Mouse (Mus musculus) midbrain, embryonic 14.5 days (tissue): Measurements from ENCODE around the gene Dusp10. TPM values are rescaled to one million over a fixed set of nuclear protein-coding genes. Genes with fewer than 3 reads are reported as not detected.
A peak's percentile ranks its signal among the peaks of the same experiment; 100 is the strongest.

ENCODE experiments used
- ATAC-seq: fragments of 200-750 bp; cut with Nextera tagmentation; 2 replicates; pipeline ENCODE4 v1.8.0; 2017; ENCODE audit warnings: moderate number of reproducible peaks, moderate library complexity; ENCODE audit not compliant: low FRiP score, low TSS enrichment
- DNase-seq: peaks from one replicate; pipeline ENCODE4 v3.0.0-alpha.2; 2015
- H3K27ac ChIP-seq: fragments of 300-500 bp; sonication (generic); replicated peaks from 2 replicates; pipeline ENCODE4 v1.5.1; 2014; ENCODE audit warnings: mild to moderate bottlenecking, low read depth, low read length, moderate library complexity
- H3K27me3 ChIP-seq: fragments of 300-500 bp; sonication (generic); 2 replicates; pipeline ENCODE4 v1.6.1; 2014; ENCODE audit warnings: low read length, control low read depth, mixed read lengths; ENCODE audit not compliant: control insufficient read depth, insufficient read depth
- H3K36me3 ChIP-seq: fragments of 300-500 bp; sonication (generic); 2 replicates; pipeline ENCODE4 v1.6.1; 2014; ENCODE audit warnings: low read length, control low read depth; ENCODE audit not compliant: control insufficient read depth, insufficient read depth
- H3K4me1 ChIP-seq: fragments of 300-500 bp; sonication (generic); 2 replicates; pipeline ENCODE4 v1.6.1; 2014; ENCODE audit warnings: mild to moderate bottlenecking, antibody characterized with exemption, low read length, control low read depth; ENCODE audit not compliant: control insufficient read depth, insufficient read depth
- H3K4me2 ChIP-seq: fragments of 300-500 bp; sonication (generic); 2 replicates; pipeline ENCODE4 v1.6.1; 2014; ENCODE audit warnings: mild to moderate bottlenecking, low read length, moderate library complexity
- H3K4me3 ChIP-seq: fragments of 300-500 bp; sonication (generic); replicated peaks from 2 replicates; pipeline ENCODE4 v1.5.1; 2014; ENCODE audit warnings: low read depth, low read length
- H3K9ac ChIP-seq: fragments of 300-500 bp; sonication (generic); replicated peaks from 2 replicates; pipeline ENCODE4 v1.6.1; 2014; ENCODE audit warnings: mild to moderate bottlenecking, low read length, moderate library complexity
- H3K9me3 ChIP-seq: fragments of 300-500 bp; sonication (generic); 2 replicates; pipeline ENCODE4 v1.6.1; 2016; ENCODE audit warnings: low read length, control low read depth, mixed read lengths; ENCODE audit not compliant: control insufficient read depth
- WGBS: fragments of 180-500 bp; shearing (Covaris S2); extraction: QIAGEN DNeasy Blood & Tissue Kit; methylation state at CpG from one replicate; pipeline ENCODE4 v1.1.7; 2014; 5-methylcytosine and 5-hydroxymethylcytosine counted together
- polyA plus RNA-seq: library from polyadenylated mRNA; unstranded; fragments of >200 nt; fragmentation: Nextera tagmentation; extraction: Ambion mirVana; gene quantifications from 2 replicates; pipeline ENCODE4 v1.2.1, GENCODE M21; 2014

The Dusp10 gene
- polyA plus RNA-seq, 1 experiment from 2014 or later, result 4.5 TPM

- Histone ChIP-seq H3K4me3 (peak within 1 kb of the TSS; percentile 64), H3K36me3 (no peaks in the 10 kb centered on the region), H3K9me3 (no peaks in the 10 kb centered on the region), H3K9ac (peak within 1 kb of the TSS; percentile 83), H3K27me3 (no peaks in the 10 kb centered on the region), H3K4me1 (peaks cover 16% of the 10 kb centered on the region; the same call in 1 of the 2 replicates), H3K4me2 (peak within 1 kb of the TSS; percentile 83), H3K27ac (peak within 1 kb of the TSS; percentile 94)
- WGBS, result under 1% methylated on average over 38 of the region's 38 CpGs
- peak; percentile 100 for ATAC-seq
- peak; percentile 100 for DNase-seq
Observed at GRCm38 (mm10) chr1:184034011-184034557, 21.0 kb downstream of the Dusp10 start, which contains the start of gene 1700056E22Rik. Gene 1700056E22Rik, minus strand, starts transcription at chr1:184034301.

DNA sequence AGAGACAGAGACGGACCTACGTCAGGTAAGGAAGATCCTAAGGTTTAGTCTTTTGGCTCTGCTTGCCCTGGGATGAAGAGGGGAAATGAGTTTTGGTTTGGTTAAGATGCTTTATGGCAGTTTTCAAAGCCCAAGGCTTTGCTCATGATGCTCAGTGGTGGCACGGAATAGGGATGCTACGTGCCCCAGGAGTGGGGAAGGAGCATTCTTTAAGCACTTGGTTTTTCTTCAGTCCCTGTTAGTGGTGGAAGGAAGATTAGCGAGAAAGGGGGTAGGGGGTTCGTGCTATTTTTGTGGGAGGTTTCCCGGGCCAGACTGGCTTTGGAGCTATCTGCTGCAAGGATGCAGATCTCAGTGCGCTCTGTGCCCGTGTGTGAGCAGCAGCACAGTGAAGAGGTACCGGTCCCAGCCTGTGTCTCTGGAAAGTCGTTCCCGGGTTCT, 21.7 kb downstream of the Dusp10 start:
- under 1% methylated on average over 12 of the region's 12 CpGs for WGBS
- no peaks in the 10 kb centered on the region for H3K27me3 ChIP-seq
- H3K4me2 ChIP-seq, result peak overlapping the region; percentile 83
- no peaks in the 10 kb centered on the region for H3K36me3 ChIP-seq
- H3K4me1 ChIP-seq, result peaks cover 16% of the 10 kb centered on the region; the same call in 1 of the 2 replicates
- peak overlapping the region; percentile 64 for H3K4me3 ChIP-seq
- DNase-seq (peak; percentile 70), ATAC-seq (no peak)
- no peaks in the 10 kb centered on the region for H3K9me3 ChIP-seq
- H3K27ac ChIP-seq, result peak overlapping the region; percentile 43; the same call in 1 of the 2 replicates
- H3K9ac ChIP-seq, result peak overlapping the region; percentile 55; the same call in 1 of the 2 replicates

DNA sequence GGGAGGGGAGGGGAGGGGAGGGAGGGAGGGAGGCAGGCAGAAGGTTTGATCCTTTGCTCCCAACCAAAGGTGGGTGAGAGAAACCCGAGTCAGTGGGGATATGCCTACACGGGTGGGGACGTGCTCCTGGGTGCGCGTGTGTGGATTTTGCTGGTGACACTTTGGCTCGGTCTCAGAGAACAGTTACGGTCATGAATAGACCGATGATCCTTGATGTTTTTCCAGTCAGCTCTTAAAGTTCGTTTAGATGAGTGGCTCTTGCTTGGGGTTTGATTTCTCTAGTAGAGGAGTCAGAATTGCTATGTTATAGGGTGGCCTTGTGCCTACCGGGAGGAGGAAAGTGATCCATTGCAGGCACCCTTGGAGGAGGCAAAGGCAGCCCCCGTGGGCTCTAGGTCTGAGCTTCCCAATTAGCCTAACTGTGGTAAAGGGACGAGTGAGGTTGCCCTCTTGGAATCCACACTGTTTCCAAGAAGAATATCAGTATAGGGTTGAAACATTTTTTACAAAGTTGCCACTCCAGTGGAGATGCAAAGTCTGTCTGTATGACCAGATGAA, 22.3 kb downstream of the Dusp10 start:
- no peaks in the 10 kb centered on the region for H3K9me3 ChIP-seq
- no peaks in the 10 kb centered on the region for H3K36me3 ChIP-seq
- ATAC-seq (no peak), DNase-seq (peak; percentile 33)
- peak overlapping the region; percentile 64 for H3K4me3 ChIP-seq
- peaks cover 16% of the 10 kb centered on the region; the same call in 1 of the 2 replicates for H3K4me1 ChIP-seq
- WGBS, result 3% methylated on average over 12 of the region's 12 CpGs
- H3K27me3 ChIP-seq, result no peaks in the 10 kb centered on the region
- peak overlapping the region; percentile 37; the same call in 1 of the 2 replicates for H3K9ac ChIP-seq
- H3K4me2 ChIP-seq, result peak overlapping the region; percentile 83
- H3K27ac ChIP-seq, result no peak overlapping the region

DNA sequence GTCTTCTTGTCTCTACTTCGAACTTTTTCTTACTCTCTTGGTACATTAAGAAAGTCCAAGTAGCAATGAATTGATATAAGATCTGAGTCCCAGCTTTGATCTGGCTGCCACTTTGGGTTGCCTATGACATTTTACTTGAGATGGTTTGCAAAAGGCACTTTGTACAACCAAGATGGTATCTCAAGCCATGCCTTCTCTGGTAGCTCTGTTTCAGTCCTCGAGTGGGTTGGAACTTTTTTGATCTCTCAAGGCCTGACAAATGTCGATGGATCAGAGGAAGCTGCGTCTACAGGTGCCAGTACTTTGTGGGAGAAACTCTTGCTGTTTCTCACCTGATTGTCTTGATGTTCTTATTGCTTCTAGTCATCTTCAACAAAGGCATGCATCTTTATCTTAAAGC, 24.7 kb downstream of the Dusp10 start:
- H3K27me3 ChIP-seq, result no peaks in the 10 kb centered on the region
- H3K4me1 ChIP-seq, result peaks cover 11% of the 10 kb centered on the region; the same call in 1 of the 2 replicates
- no peak overlapping the region for H3K9ac ChIP-seq
- H3K36me3 ChIP-seq, result no peaks in the 10 kb centered on the region
- H3K27ac ChIP-seq, result no peak overlapping the region
- H3K9me3 ChIP-seq, result no peaks in the 10 kb centered on the region
- ATAC-seq (no peak), DNase-seq (no peak)
- H3K4me2 ChIP-seq, result no peak overlapping the region
- WGBS, result 94% methylated on average over 4 of the region's 4 CpGs
- H3K4me3 ChIP-seq, result no peak overlapping the region

GRCm38 (mm10) chr1:184039301-184039700, 26.2 kb downstream of the Dusp10 start:
- no peaks in the 10 kb centered on the region for H3K36me3 ChIP-seq
- WGBS, result 93% methylated on average over 10 of the region's 10 CpGs

DNA sequence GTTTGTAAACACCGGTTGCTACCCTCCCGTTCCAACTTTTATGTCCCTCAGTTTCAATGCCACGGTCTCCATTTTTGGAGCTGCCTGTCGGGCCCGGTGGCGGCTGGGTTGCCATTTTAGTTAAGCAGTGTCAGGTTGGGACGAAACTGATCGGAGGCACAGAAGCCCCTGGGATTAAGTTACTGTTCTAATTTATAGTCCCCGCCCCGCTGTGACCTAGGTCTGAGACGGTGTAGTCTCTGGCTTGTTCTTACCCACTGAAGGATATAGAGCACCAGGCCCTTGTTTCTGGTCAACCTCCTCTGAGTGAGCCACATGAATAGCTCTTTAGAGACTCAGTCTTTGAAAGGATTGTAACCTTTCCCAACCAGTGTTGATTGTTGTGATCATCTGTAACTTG, 27.1 kb downstream of the Dusp10 start:
- H3K9ac ChIP-seq, result no peak overlapping the region
- no peak overlapping the region for H3K4me2 ChIP-seq
- ATAC-seq (no peak), DNase-seq (no peak)
- H3K27ac ChIP-seq, result no peak overlapping the region
- no peak overlapping the region for H3K4me3 ChIP-seq
- H3K9me3 ChIP-seq, result no peaks in the 10 kb centered on the region
- WGBS, result 80% methylated on average over 11 of the region's 11 CpGs
- H3K36me3 ChIP-seq, result no peaks in the 10 kb centered on the region
- peaks cover 10% of the 10 kb centered on the region; the same call in 1 of the 2 replicates for H3K4me1 ChIP-seq
- no peaks in the 10 kb centered on the region for H3K27me3 ChIP-seq

More at GRCm38 (mm10) chr1:184039301-184039700, 26.2 kb downstream of the Dusp10 start:
- Histone ChIP-seq H3K27me3 (no peaks in the 10 kb centered on the region), H3K4me2 (no peak overlapping the region), H3K9me3 (no peaks in the 10 kb centered on the region), H3K9ac (no peak overlapping the region), H3K4me3 (no peak overlapping the region), H3K27ac (no peak overlapping the region), H3K4me1 (peaks cover 10% of the 10 kb centered on the region; the same call in 1 of the 2 replicates)
- DNase-seq (no peak), ATAC-seq (no peak)

GRCm38 (mm10) chr1:184040906-184041305, 27.8 kb downstream of the Dusp10 start:
- no peak overlapping the region for H3K4me2 ChIP-seq
- 89% methylated on average over 1 of the region's 1 CpGs for WGBS

GRCm38 (mm10) chr1:184041778-184042573, 28.9 kb downstream of the Dusp10 start:
- Histone ChIP-seq H3K27me3 (no peaks in the 10 kb centered on the region), H3K36me3 (no peaks in the 10 kb centered on the region), H3K4me2 (no peak overlapping the region), H3K9ac (no peak overlapping the region), H3K27ac (no peak overlapping the region), H3K4me1 (no peaks in the 10 kb centered on the region), H3K4me3 (no peak overlapping the region), H3K9me3 (no peaks in the 10 kb centered on the region)
- DNase-seq, result peak; percentile 25
- ATAC-seq, result no peak
- WGBS, result 72% methylated on average over 9 of the region's 9 CpGs

More at GRCm38 (mm10) chr1:184040906-184041305, 27.8 kb downstream of the Dusp10 start:
- Histone ChIP-seq H3K27ac (no peak overlapping the region), H3K4me3 (no peak overlapping the region), H3K4me1 (0 out of 2 replicates have a peak, but pooled peaks cover 5% of the 10 kb centered on the region), H3K27me3 (no peaks in the 10 kb centered on the region), H3K36me3 (no peaks in the 10 kb centered on the region), H3K9me3 (no peaks in the 10 kb centered on the region), H3K9ac (no peak overlapping the region)
- DNase-seq (no peak), ATAC-seq (no peak)
